Mouse (Mus musculus): ENCODE data around the gene Olfm4. TPM values are rescaled to one million over a fixed set of nuclear protein-coding genes. Genes with fewer than 3 reads are reported as not detected.

The Olfm4 gene
- polyA plus RNA-seq, 2 experiments: 0.92 to 1.2 TPM

- Histone ChIP-seq H3K9me3 (ENCODE audit: control insufficient read depth, low read length) (no peaks in the 10 kb centered on the region), H3K4me1 (ENCODE audit: control insufficient read depth, insufficient read depth, low read length) (no peaks in the 10 kb centered on the region), H3K4me2 (replicated peaks; ENCODE audit: low read depth, low read length, severe bottlenecking) (no peak overlapping the region), H3K4me3 (replicated peaks; ENCODE audit: low read length) (no peak overlapping the region), H3K36me3 (ENCODE audit: control insufficient read depth, insufficient read depth, low read length) (no peaks in the 10 kb centered on the region), H3K9ac (ENCODE audit: low read depth, low read length, severe bottlenecking) (no peak overlapping the region), H3K27me3 (ENCODE audit: control insufficient read depth, insufficient read depth, low read length) (no peaks in the 10 kb centered on the region), H3K27ac (replicated peaks; ENCODE audit: low read depth, low read length) (no peak overlapping the region)
- DNase-seq (ENCODE audit: low spot score): no peak
- ATAC-seq (ENCODE audit: low FRiP score, low read depth): no peak
- TF ChIP-seq POLR2A (IDR thresholded peaks at IDR 0.05; ENCODE audit: borderline replicate concordance, extremely low read depth, insufficient read depth, insufficient read length): no peak
- 68% methylated on average over 3 of the region's 3 CpGs for WGBS
Measured at GRCm38 (mm10) chr14:80055725-80056124, 71.8 kb downstream of the Olfm4 start.

DNA sequence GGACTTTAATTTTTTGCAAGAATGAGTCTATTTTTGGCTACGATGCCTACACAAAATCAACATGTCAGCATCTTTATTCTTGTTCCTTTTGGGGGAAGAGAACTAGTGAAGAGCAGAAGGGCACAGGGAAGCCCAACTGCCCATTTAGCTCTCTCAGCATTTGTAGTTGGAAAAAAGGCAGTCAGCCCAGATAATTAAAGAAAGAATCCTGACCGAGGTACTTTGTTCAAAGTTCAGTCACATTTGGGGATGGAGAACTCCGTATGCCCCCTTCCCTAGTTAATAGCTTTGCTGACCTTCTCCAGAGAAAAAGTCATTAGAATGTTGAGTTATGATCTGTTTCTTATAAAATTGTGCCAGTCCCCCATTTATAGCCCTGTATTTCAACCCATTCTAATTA lies 77.8 kb downstream of the Olfm4 start:
- no peak for ATAC-seq (ENCODE audit: low FRiP score, low read depth)
- no peak overlapping the region for H3K4me2 ChIP-seq (replicated peaks; ENCODE audit: low read depth, low read length, severe bottlenecking)
- H3K9ac ChIP-seq (ENCODE audit: low read depth, low read length, severe bottlenecking): no peak overlapping the region
- no peak for TF ChIP-seq POLR2A (IDR thresholded peaks at IDR 0.05; ENCODE audit: borderline replicate concordance, extremely low read depth, insufficient read depth, insufficient read length)
- no peak overlapping the region for H3K4me3 ChIP-seq (replicated peaks; ENCODE audit: low read length)
- DNase-seq (ENCODE audit: low spot score): no peak
- H3K4me1 ChIP-seq (ENCODE audit: control insufficient read depth, insufficient read depth, low read length): no peaks in the 10 kb centered on the region
- no peaks in the 10 kb centered on the region for H3K9me3 ChIP-seq (ENCODE audit: control insufficient read depth, low read length)
- no peak overlapping the region for H3K27ac ChIP-seq (replicated peaks; ENCODE audit: low read depth, low read length)
- no peaks in the 10 kb centered on the region for H3K36me3 ChIP-seq (ENCODE audit: control insufficient read depth, insufficient read depth, low read length)
- 49% methylated on average over 3 of the region's 3 CpGs for WGBS
- H3K27me3 ChIP-seq (ENCODE audit: control insufficient read depth, insufficient read depth, low read length): no peaks in the 10 kb centered on the region

- Histone ChIP-seq H3K9ac (ENCODE audit: low read depth, low read length, severe bottlenecking) (no peak overlapping the region), H3K36me3 (ENCODE audit: control insufficient read depth, insufficient read depth, low read length) (no peaks in the 10 kb centered on the region), H3K9me3 (ENCODE audit: control insufficient read depth, low read length) (no peaks in the 10 kb centered on the region), H3K27ac (replicated peaks; ENCODE audit: low read depth, low read length) (no peak overlapping the region), H3K4me3 (replicated peaks; ENCODE audit: low read length) (no peak overlapping the region), H3K4me2 (replicated peaks; ENCODE audit: low read depth, low read length, severe bottlenecking) (no peak overlapping the region), H3K4me1 (ENCODE audit: control insufficient read depth, insufficient read depth, low read length) (no peaks in the 10 kb centered on the region), H3K27me3 (ENCODE audit: control insufficient read depth, insufficient read depth, low read length) (no peaks in the 10 kb centered on the region)
- DNase-seq (ENCODE audit: low spot score): no peak
- WGBS: 34% methylated on average over 9 of the region's 9 CpGs
- no peak for TF ChIP-seq POLR2A (IDR thresholded peaks at IDR 0.05; ENCODE audit: borderline replicate concordance, extremely low read depth, insufficient read depth, insufficient read length)
- no peak for ATAC-seq (ENCODE audit: low FRiP score, low read depth)
Measured at GRCm38 (mm10) chr14:80062896-80063295, 79.0 kb downstream of the Olfm4 start.

GRCm38 (mm10) chr14:80070580-80070979 lies 86.7 kb downstream of the Olfm4 start:
- DNase-seq (ENCODE audit: low spot score): no peak
- no peak overlapping the region for H3K4me2 ChIP-seq (replicated peaks; ENCODE audit: low read depth, low read length, severe bottlenecking)
- H3K9me3 ChIP-seq (ENCODE audit: control insufficient read depth, low read length): no peaks in the 10 kb centered on the region
- no peak for TF ChIP-seq POLR2A (IDR thresholded peaks at IDR 0.05; ENCODE audit: borderline replicate concordance, extremely low read depth, insufficient read depth, insufficient read length)
- ATAC-seq (ENCODE audit: low FRiP score, low read depth): no peak
- H3K36me3 ChIP-seq (ENCODE audit: control insufficient read depth, insufficient read depth, low read length): no peaks in the 10 kb centered on the region
- H3K4me1 ChIP-seq (ENCODE audit: control insufficient read depth, insufficient read depth, low read length): no peaks in the 10 kb centered on the region
- H3K4me3 ChIP-seq (replicated peaks; ENCODE audit: low read length): no peak overlapping the region
- no peak overlapping the region for H3K9ac ChIP-seq (ENCODE audit: low read depth, low read length, severe bottlenecking)
- H3K27me3 ChIP-seq (ENCODE audit: control insufficient read depth, insufficient read depth, low read length): no peaks in the 10 kb centered on the region
- no peak overlapping the region for H3K27ac ChIP-seq (replicated peaks; ENCODE audit: low read depth, low read length)
- 76% methylated on average over 3 of the region's 3 CpGs for WGBS

Other genes with a start within 250 kb of the Olfm4 start
- gene Pcdh8, start 212.8 kb upstream of the Olfm4 start, polyA plus RNA-seq (2012; rRNA removed): 5.7 and 8.0 TPM in 2 replicates
- gene Pcdh8, start 212.8 kb upstream of the Olfm4 start, polyA plus RNA-seq (2014; fragmentation: Nextera tagmentation; extraction: Ambion mirVana): 5.7 and 6.7 TPM in 2 replicates